Comparison of ENCODE assay signal across 1 mouse cellular context in the genomic region with DNA sequence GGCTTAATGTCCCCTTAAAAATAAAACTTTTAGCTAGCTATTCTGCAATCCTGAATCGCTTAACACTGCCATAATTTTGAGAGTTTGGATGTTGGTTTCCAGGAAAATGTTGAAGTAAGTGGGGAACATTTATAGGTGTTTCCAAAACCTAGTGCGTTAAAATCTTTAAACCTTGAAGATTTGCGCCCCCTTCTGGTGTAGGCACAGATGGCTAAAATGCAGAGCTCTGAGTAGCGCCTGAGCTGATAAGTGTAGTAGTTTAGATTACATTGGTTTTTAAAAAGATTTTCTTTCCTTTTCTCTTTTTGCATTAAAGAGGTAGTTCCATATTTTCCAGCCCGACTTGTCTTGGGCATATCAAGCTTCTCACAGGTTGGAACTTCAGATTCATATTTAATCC.
TF ChIP-seq lines count a peak whose summit lies in the region.

No protein-coding gene starts in this region.

TF ChIP-seq in CH12.LX, 34 proteins besides CTCF, POLR2A, EP300 and RAD21 (continued from another document):
- TF ChIP-seq ETS1 (conservative IDR thresholded peaks at IDR 0.05; ENCODE audit: low read depth, low read length) (no peak), KAT2A (IDR thresholded peaks at IDR 0.05; ENCODE audit: insufficient replicate concordance, low read length) (no peak), TCF12 (IDR thresholded peaks at IDR 0.05; ENCODE audit: low read depth, low read length) (0 out of 2 replicates have a peak, but pooled peaks have one; percentile 23), GABPA (IDR thresholded peaks at IDR 0.05; ENCODE audit: insufficient replicate concordance, low read depth, low read length) (no peak), IRF4 (IDR thresholded peaks at IDR 0.05; ENCODE audit: low read depth, low read length) (no peak), MEF2A (IDR thresholded peaks at IDR 0.05; ENCODE audit: borderline replicate concordance, low read depth, low read length) (no peak), ZMIZ1 (IDR thresholded peaks at IDR 0.05; ENCODE audit: low read depth, low read length) (no peak), MAFK (IDR thresholded peaks at IDR 0.05; ENCODE audit: insufficient replicate concordance, low read length) (no peak), MXI1 (IDR thresholded peaks at IDR 0.05; ENCODE audit: low read depth, low read length) (no peak), UBTF (IDR thresholded peaks at IDR 0.05; ENCODE audit: low read depth, low read length) (no peak), ELF1 (IDR thresholded peaks at IDR 0.05; ENCODE audit: low read depth, low read length) (no peak), E2F4 (IDR thresholded peaks at IDR 0.05; ENCODE audit: insufficient replicate concordance, low read depth, low read length) (no peak), NRF1 (IDR thresholded peaks at IDR 0.05; ENCODE audit: low read depth, low read length) (no peak), ZNF384 (IDR thresholded peaks at IDR 0.05; ENCODE audit: low read depth, low read length) (no peak), MYC (IDR thresholded peaks at IDR 0.05; ENCODE audit: low read depth, low read length) (0 out of 2 replicates have a peak, but pooled peaks have one; percentile 28), POLR2AphosphoS2 (IDR thresholded peaks at IDR 0.05; ENCODE audit: low read depth, low read length) (no peak), USF1 (IDR thresholded peaks at IDR 0.05; ENCODE audit: low read depth, low read length) (no peak), JUND (conservative IDR thresholded peaks at IDR 0.05; ENCODE audit: low read depth, low read length) (no peak), ZC3H11A (IDR thresholded peaks at IDR 0.05; ENCODE audit: low read depth, low read length) (peak; percentile 60), CHD1 (IDR thresholded peaks at IDR 0.05; ENCODE audit: low read depth, low read length) (no peak), JUN (IDR thresholded peaks at IDR 0.05; ENCODE audit: insufficient read depth, low read depth, low read length) (no peak), CHD2 (IDR thresholded peaks at IDR 0.05; ENCODE audit: low read length) (no peak), PAX5 (IDR thresholded peaks at IDR 0.05; ENCODE audit: low read length) (no peak), USF2 (conservative IDR thresholded peaks at IDR 0.05; ENCODE audit: low read depth, low read length) (no peak), BHLHE40 (IDR thresholded peaks at IDR 0.05; ENCODE audit: low read depth, low read length) (no peak), NELFE (IDR thresholded peaks at IDR 0.05; ENCODE audit: low read depth, low read length) (no peak), ZKSCAN1 (IDR thresholded peaks at IDR 0.05; ENCODE audit: borderline replicate concordance, low read depth, low read length) (no peak)
TF ChIP-seq in CH12.LX: peak in this region for 5.
